Mouse (Mus musculus): ENCODE data around the gene Traf5. TPM values are rescaled to one million over a fixed set of nuclear protein-coding genes. Genes with fewer than 3 reads are reported as not detected.

Traf5 gene
- total RNA-seq, 1 experiment from 2014 or later = 6.6 TPM

DNA sequence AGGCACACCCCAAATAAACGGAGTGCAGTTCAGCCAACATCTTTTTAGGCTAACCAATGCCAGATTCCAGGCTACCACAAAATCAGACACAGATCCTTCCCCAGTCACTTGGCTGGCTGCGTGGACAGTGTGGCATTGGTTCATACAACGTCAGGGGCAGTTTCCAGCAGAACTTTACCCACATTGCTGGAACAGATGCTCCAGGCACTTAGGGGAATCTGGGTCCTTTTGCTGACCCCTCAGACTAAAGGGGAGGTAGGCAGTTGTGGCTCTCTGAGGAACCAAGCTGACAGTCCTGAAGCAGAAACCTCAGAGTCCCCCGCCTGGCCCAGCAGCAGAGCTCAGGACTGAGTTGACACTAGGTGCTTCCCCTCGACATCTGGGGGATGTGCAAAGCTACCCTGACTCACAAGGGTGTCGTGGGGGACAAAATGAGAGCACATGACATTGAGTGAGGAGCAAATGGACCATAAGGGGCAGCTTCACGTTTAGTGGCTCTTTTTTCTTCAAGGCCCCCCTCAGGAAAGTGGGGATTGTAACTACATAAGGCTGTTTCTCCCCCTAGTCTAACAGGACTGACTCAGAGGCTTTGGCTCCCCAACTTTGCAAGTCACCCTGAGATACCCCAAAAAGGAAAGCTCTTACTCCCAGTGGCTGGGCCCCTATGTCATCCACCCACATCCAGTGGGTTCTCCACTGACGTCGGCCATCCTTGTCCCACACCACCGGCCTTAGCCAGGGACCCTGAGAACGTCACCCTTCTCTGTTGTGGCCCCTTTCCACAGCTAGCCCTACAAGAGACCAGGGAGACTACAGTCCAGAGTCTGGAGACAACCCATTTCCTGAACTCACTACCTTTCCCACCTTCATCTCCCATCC lies 1.4 kb downstream of the Traf5 start:
- no peak for DNase-seq

- DNase-seq = no peak
Observed at GRCm38 (mm10) chr1:192090281-192090680, 2.1 kb downstream of the Traf5 start.

GRCm38 (mm10) chr1:192089208-192090166 lies 2.9 kb downstream of the Traf5 start:
- DNase-seq = no peak

DNA sequence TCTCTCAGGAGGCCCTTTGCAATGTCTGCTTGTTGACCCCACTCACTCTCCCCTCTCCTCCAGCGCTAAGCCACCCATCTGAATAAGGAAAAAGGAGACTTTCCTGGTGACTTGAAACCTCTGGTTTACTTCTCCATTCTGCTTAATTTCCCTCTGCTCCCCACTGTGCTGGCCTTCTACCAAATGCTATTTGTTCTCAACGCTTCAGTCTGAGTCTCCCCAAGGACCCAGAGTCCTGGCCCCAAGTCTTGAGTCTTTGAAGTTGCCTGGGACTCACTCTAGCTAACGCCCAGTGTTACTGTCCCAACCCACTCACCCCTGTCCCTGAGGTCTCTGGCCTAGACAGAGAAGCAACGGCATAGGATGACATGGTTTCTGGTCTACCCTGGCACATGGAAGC lies 4.3 kb downstream of the Traf5 start:
- no peak for DNase-seq

DNA sequence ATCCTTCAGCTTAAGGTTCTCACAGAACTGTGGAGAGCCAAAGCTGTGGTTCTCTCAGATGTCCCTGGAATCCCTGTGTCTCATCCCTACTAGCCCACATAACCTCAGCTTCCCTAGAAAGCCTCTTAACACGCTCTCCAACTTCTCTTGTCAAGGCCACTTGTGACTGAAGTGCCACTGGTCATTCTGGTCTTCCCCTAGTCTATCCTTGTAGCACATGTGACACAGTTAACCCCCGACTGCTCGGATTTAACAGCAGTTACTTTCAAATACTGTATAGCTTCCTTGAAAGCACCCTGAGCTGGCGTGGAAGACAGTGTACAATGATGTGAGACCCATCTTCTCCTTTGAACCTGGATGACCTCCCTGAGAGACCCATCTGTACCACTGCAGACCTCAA lies 5.3 kb downstream of the Traf5 start:
- DNase-seq = no peak

DNA sequence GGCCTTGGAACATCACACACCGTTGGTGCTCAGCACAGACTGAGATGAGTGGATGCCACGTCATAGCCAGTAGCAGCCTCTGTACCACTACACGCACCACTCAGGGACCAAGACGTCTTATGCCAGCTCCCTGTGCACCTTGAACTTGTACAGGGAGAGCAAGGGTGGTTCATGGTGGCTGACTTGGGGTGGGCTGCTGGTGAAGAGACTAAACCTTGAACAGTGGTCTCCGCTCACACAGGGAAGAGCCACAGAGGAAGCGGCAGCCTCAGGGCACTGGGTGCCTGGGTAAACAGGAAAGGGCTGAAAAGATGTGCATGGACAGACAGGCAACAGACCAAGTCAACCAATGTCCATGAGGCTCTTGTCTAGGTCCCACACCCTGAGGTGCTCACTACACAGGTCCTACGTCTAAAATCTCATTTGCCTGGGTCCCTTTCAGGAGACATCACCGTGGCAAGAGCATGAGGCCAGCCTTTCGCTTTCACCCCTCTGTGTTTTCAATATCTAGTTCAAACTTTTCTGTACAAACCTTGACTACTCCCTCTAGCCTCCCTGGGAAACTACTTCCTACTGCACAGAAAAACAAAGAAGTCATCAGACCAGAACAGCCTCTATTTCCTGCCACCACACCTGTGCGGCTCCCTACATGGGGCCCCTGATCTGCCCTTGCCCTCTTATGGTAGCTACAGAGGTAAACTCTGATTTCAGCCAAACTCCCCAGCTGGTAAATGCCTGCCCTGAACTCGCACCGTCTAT lies 5.9 kb downstream of the Traf5 start:
- no peak for DNase-seq

DNA sequence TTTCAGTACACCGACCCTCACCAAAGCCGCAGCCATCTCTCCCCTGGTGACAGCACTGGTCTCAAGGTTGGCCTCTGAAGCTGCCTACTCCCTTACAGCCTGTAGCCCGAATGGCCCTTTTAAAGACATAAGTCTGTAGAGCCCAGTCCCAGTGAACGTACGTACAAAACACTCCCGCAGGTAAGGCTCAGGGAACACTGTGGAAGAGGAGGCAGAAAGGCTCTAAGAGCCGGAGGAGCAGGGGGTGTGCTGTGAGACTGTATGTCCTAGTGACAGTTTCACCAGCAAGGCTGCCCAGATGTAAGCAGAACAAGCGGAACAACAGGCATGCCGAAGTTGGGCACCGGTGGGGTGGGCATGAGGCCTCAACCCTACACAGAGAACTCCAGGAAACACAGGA lies 7.1 kb downstream of the Traf5 start:
- no peak for DNase-seq

- DNase-seq = no peak
Observed at GRCm38 (mm10) chr1:192082646-192083045, 9.7 kb downstream of the Traf5 start.

- no peak for DNase-seq
Observed at GRCm38 (mm10) chr1:192081129-192081528, 11.2 kb downstream of the Traf5 start.

GRCm38 (mm10) chr1:192079121-192079520 lies 13.2 kb downstream of the Traf5 start:
- no peak for DNase-seq

- DNase-seq = no peak
Observed at GRCm38 (mm10) chr1:192078406-192078805, 14.0 kb downstream of the Traf5 start.

DNA sequence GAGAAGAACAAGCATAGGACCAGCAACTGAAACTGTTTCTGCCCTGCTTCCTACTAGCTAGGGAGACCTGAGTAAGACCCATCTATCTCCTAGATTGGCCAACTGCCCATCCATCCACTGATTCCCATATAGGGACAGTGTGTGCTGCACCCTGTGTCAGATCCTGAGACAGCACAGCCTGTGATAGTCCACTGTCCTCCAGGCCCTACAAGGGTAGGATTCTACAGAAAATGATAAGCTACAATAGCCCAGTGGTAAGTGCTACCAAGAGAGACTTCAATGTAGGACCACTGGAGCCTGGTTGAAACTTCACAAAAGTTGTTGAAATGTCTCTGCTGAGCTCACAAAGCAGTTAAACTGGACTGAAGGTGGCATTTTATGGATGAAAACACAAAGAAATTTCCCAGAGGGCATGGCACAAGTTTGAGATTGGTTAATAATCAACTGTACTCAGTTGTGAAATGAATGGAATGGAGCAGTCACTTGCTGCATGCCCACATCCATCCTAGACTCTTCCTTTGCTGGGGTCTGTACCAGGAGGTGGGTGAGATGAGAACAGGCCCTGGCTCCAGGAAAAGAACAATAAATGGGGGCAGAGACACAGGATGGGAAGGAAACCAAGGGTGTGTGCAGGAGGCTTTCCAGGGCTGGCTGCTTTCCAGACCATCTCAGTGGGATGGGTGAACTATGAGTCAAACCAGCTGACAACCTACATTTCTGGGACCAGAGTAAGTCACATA lies 15.4 kb downstream of the Traf5 start:
- peak; percentile 68 for DNase-seq

- no peak for DNase-seq
Observed at GRCm38 (mm10) chr1:192076101-192076500, 16.3 kb downstream of the Traf5 start.

DNA sequence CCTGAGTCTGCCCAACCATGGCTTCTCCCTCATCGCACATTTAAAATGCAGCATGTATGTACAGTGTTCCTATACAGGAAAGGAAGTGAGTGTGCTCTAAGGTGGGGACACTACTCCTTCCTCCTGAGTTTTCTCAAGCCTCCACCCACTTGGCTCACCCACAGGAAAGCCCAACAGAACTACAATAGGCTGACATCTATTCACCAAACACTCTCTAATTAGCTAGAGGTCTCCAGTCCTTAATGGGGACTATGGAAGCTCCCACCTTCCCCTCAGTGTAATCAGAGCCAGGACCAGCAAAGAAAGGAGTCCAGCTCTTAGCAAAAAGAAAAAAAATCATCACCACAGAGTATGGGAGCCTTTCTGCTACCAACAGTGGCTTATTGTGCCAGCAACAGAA lies 17.5 kb downstream of the Traf5 start:
- no peak for DNase-seq

DNA sequence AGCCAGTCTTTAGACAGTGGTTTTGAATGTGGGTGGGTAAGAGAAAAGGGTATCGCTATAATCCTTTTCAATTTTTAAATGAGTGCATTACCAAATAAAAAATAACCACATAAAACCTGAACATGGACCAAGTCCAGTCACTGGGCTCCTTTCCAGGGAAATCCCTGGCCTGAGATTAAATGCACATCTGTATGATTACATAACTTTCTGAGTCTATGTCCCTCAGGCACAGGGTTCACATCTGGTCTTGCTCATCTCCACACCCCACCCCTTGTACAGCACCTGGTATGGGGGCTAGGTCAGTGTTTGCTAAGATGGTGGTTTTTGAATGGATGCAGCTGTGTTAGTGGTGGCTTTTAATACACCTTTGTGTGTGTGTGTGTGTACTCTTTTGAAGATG lies 19.9 kb downstream of the Traf5 start:
- no peak for DNase-seq

GRCm38 (mm10) chr1:192070618-192071051 lies 21.7 kb downstream of the Traf5 start:
- DNase-seq = no peak

DNA sequence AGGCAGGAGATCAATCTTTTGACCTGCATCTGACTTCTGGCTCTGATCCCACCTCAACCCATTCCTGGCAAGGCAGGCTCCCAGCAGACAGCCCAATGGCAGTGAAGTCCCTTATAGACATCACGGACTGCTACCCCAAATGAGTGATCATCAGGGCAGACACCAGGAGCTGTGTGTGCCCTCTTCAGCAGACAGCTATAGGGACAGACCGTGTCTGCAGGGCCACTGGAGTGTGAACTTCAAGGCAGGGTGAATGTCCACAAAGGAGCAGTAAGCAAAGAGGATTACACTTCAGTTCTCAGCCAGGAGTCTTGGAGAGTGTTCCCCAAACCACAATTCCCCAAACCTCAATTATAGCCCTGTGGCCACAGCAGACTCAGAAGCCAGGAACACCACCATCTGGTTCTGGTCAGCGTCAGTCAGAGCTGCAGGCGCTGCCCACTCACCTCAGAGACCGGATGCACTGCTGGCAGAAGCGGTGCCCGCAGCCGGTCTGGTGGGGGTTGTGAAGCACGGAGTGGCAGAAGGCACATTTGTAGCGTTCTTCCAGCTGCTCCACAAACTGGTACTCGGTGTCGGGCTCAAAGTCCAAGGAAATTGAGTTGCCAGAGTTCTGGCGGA lies 22.3 kb downstream of the Traf5 start:
- no peak for DNase-seq

GRCm38 (mm10) chr1:192068188-192068587 lies 24.2 kb downstream of the Traf5 start:
- no peak for DNase-seq

- DNase-seq = no peak
Observed at GRCm38 (mm10) chr1:192066956-192067355, 25.4 kb downstream of the Traf5 start.

GRCm38 (mm10) chr1:192063209-192063946 lies 29.0 kb downstream of the Traf5 start:
- DNase-seq = no peak

Measured in adrenal gland, postnatal 25 days (tissue).